Mouse (Mus musculus) C2C12 (cell line): Measurements from ENCODE around the gene Cdk5rap2.

Experiments
- CEBPB ChIP-seq: IDR thresholded peaks from one replicate; pipeline ENCODE4 v1.6.1; 2011; ENCODE audit warnings: low read depth, mild to moderate bottlenecking, control low read depth, moderate library complexity
- CTCF ChIP-seq: IDR thresholded peaks from one replicate; pipeline ENCODE4 v1.5.1; 2011; ENCODE audit not compliant: control insufficient read depth, insufficient read depth, insufficient read length
- FOSL1 ChIP-seq: IDR thresholded peaks from one replicate; pipeline ENCODE4 v1.8.0; 2011; ENCODE audit warnings: mild to moderate bottlenecking, low read length; ENCODE audit not compliant: poor library complexity, insufficient read depth, severe bottlenecking
- MYOD1 ChIP-seq: IDR thresholded peaks from one replicate; pipeline ENCODE4 v1.6.1; 2011; ENCODE audit warnings: low read depth; ENCODE audit not compliant: control insufficient read depth, insufficient read length
- MYOG ChIP-seq: IDR thresholded peaks from one replicate; pipeline ENCODE4 v1.6.1; 2011; ENCODE audit not compliant: control insufficient read depth, insufficient read length; ENCODE audit errors: extremely low read depth
- USF1 ChIP-seq: IDR thresholded peaks from one replicate; pipeline ENCODE4 v1.6.1; 2011; ENCODE audit warnings: low read depth, mild to moderate bottlenecking, control low read depth, moderate library complexity

- TF ChIP-seq CTCF (no peak), MYOG (no peak), CEBPB (no peak), FOSL1 (no peak), USF1 (no peak), MYOD1 (no peak)
Observed at GRCm38 (mm10) chr4:70399074-70399473, 11.2 kb downstream of the Cdk5rap2 start.
